Mouse (Mus musculus): ENCODE measurements around the gene Dedd2. TPM values are rescaled to one million over a fixed set of nuclear protein-coding genes. Genes with fewer than 3 reads are reported as not detected.

Dedd2 gene
- total and polyA plus RNA-seq, 3 experiments, result 10.6 to 13.9 (median 11.7) TPM

DNA sequence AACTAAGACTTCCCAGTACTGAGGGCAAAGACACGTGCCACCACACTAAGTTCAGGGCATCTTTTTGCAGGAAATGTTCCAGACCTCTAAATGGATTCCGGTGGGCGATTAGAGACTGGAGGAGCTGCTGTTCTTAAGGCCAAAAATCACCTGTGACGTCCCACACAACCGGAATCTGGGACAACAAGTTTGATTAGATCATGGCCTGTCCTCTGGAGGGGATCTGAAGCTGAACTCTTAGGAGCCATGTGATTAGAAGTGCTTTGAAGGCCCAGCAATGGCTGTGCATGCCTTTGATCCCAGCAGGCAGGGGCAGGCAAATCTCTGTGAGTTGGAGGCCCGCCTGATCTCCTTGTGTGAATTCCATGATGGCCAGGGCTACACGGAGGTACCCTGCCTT, 20.2 kb upstream of the Dedd2 start:
- Histone ChIP-seq H3K27ac (ENCODE audit: insufficient read depth, low read depth) (no peak overlapping the region), H3K4me3 (replicated peaks in 1 of 3; ENCODE audit: low read depth in 2 of 3, low read length in 2 of 3, poor library complexity in 1 of 3) (no peak overlapping the region), H3K36me3 (replicated peaks in 1 of 2; ENCODE audit: control insufficient read depth in 1 of 2, insufficient read depth in 1 of 2, low read length in 1 of 2) (peaks cover 12 to 38% of the 10 kb centered on the region in 2 experiments), H3K79me2 (replicated peaks; ENCODE audit: control insufficient read depth, extremely low read depth, insufficient read depth, poor library complexity, severe bottlenecking) (peaks cover 18% of the 10 kb centered on the region), H3K9ac (ENCODE audit: insufficient read depth, low read depth) (no peak overlapping the region), H3K27me3 (replicated peaks) (no peaks in the 10 kb centered on the region), H3K4me1 (ENCODE audit: control insufficient read depth in 1 of 2, insufficient read depth in 2 of 2) (peaks cover 3 to 17% of the 10 kb centered on the region in 2 experiments), H3K9me3 (replicated peaks; ENCODE audit: low read length) (no peaks in the 10 kb centered on the region), H3K4me2 (ENCODE audit: insufficient read depth, low read depth, poor library complexity, severe bottlenecking) (no peak overlapping the region)
- no peak for TF ChIP-seq ZKSCAN1 (IDR thresholded peaks at IDR 0.05; ENCODE audit: borderline replicate concordance, low read depth, low read length)
- TF ChIP-seq MAFK (IDR thresholded peaks at IDR 0.05; ENCODE audit: insufficient replicate concordance, low read length), result no peak
- TF ChIP-seq RAD21 (IDR thresholded peaks at IDR 0.05; ENCODE audit: low read depth, low read length), result no peak
- TF ChIP-seq BHLHE40 (IDR thresholded peaks at IDR 0.05; ENCODE audit: low read depth, low read length), result no peak
- TF ChIP-seq GABPA (IDR thresholded peaks at IDR 0.05; ENCODE audit: insufficient replicate concordance, low read depth, low read length), result no peak
- no peak for TF ChIP-seq E2F4 (IDR thresholded peaks at IDR 0.05; ENCODE audit: insufficient replicate concordance, low read depth, low read length)
- TF ChIP-seq NELFE (IDR thresholded peaks at IDR 0.05; ENCODE audit: low read depth, low read length), result no peak
- TF ChIP-seq TBP (conservative IDR thresholded peaks at IDR 0.05; ENCODE audit: low read depth, low read length), result no peak
- TF ChIP-seq NRF1 (IDR thresholded peaks at IDR 0.05; ENCODE audit: low read depth, low read length), result no peak
- TF ChIP-seq EP300 (IDR thresholded peaks at IDR 0.05; ENCODE audit: low read length), result no peak
- no peak for TF ChIP-seq MEF2A (IDR thresholded peaks at IDR 0.05; ENCODE audit: borderline replicate concordance, low read depth, low read length)
- DNase-seq (ENCODE audit: extremely low read depth), result no peak
- dilution Hi-C loops (cut with MboI; ENCODE audit: extremely low pct_ligation_motif_present, extremely low pct_unique_long_range_greater_than_20kb, low sequenced_read_pairs), result no loop called here
- in situ Hi-C loops (cut with MboI; ENCODE audit: low pct_ligation_motif_present, low pct_unique_long_range_greater_than_20kb, low sequenced_read_pairs), result loop anchor here (5.0 kb wide), 1 partner anchor 37 kb away; no protein-coding TSS in a partner anchor

DNA sequence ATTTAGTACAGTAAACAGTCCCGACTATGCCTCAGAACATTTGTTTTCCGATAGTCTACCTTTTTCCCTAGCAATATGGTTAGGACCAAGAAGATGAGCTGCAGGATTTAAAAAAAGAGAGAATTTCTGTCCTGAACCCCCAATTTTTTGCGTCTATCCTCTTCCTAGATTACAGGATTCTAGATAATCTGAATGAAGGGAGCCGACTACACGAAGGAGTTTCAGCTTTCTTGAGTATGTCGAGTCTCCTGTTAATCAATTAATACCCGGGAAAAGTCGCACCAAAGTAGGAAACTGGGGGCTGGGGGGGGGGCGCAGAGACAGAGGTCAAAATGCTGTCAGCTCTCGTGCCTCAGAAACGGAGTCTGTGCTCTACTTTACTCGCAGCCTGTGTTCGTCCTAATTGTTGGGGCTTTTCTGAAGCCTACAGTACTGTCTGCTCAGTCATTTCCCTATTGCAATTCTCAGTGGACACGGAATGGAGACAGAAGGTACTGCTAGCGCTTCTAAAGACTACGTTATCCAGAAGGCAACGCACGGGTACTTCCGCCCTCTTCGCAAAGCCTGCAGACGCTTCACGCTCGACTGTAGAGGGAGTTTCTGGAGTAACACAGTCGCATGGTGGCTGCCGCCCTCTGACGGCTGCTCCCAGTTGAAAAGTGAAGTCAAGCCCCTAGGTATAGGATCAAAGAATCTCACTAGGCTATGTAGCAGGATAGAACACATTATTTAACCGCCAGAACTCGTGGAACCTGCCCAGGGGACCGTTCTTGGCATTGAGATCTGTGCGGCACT, 18.6 kb upstream of the Dedd2 start:
- peaks cover 33% of the 10 kb centered on the region for H3K79me2 ChIP-seq (replicated peaks; ENCODE audit: control insufficient read depth, extremely low read depth, insufficient read depth, poor library complexity, severe bottlenecking)
- dilution Hi-C loops (cut with MboI; ENCODE audit: extremely low pct_ligation_motif_present, extremely low pct_unique_long_range_greater_than_20kb, low sequenced_read_pairs) (no loop called here), in situ Hi-C loops (cut with MboI; ENCODE audit: low pct_ligation_motif_present, low pct_unique_long_range_greater_than_20kb, low sequenced_read_pairs) (no loop called here)
- H3K36me3 ChIP-seq (replicated peaks in 1 of 2; ENCODE audit: control insufficient read depth in 1 of 2, insufficient read depth in 1 of 2, low read length in 1 of 2), result peaks cover 13 to 38% of the 10 kb centered on the region in 2 experiments
- peak overlapping the region; percentile 41 to 88 (median 79) for H3K4me3 ChIP-seq (replicated peaks in 1 of 3; ENCODE audit: low read depth in 2 of 3, low read length in 2 of 3, poor library complexity in 1 of 3)
- H3K27me3 ChIP-seq (replicated peaks), result no peaks in the 10 kb centered on the region
- peak overlapping the region; percentile 78 for H3K27ac ChIP-seq (ENCODE audit: insufficient read depth, low read depth)
- DNase-seq (ENCODE audit: extremely low read depth), result peak; percentile 96
- H3K9ac ChIP-seq (ENCODE audit: insufficient read depth, low read depth), result peak overlapping the region; percentile 96
- no peaks in the 10 kb centered on the region for H3K9me3 ChIP-seq (replicated peaks; ENCODE audit: low read length)
- peaks cover 6 to 33% of the 10 kb centered on the region in 2 experiments for H3K4me1 ChIP-seq (ENCODE audit: control insufficient read depth in 1 of 2, insufficient read depth in 2 of 2)
- peak overlapping the region; percentile 94 for H3K4me2 ChIP-seq (ENCODE audit: insufficient read depth, low read depth, poor library complexity, severe bottlenecking)
- TF ChIP-seq CHD2 (IDR thresholded peaks at IDR 0.05; ENCODE audit: low read length) (peak; percentile 29; the same call in 1 of the 2 replicates), NRF1 (IDR thresholded peaks at IDR 0.05; ENCODE audit: low read depth, low read length) (peak; percentile 43; the same call in 1 of the 2 replicates), MYC (IDR thresholded peaks at IDR 0.05; ENCODE audit: low read depth, low read length) (peak; percentile 86), IRF4 (IDR thresholded peaks at IDR 0.05; ENCODE audit: low read depth, low read length) (peak; percentile 63), GABPA (IDR thresholded peaks at IDR 0.05; ENCODE audit: insufficient replicate concordance, low read depth, low read length) (peak; percentile 20; the same call in 1 of the 2 replicates), RAD21 (IDR thresholded peaks at IDR 0.05; ENCODE audit: low read depth, low read length) (peak; percentile 69), CTCF (conservative IDR thresholded peaks at IDR 0.05 in 1 of 2, IDR thresholded peaks at IDR 0.05 in 1 of 2; ENCODE audit: low read depth in 2 of 2, low read length in 2 of 2) (peak in 1 of 2 experiments; percentile 91; a peak in 2 of 4 replicates), EP300 (IDR thresholded peaks at IDR 0.05; ENCODE audit: low read length) (no peak), SIN3A (IDR thresholded peaks at IDR 0.05; ENCODE audit: low read length) (peak; percentile 90), POLR2A (IDR thresholded peaks at IDR 0.05; ENCODE audit: low read depth, low read length) (peak; percentile 69), SMC3 (IDR thresholded peaks at IDR 0.05; ENCODE audit: low read depth, low read length) (peak; percentile 82), MEF2A (IDR thresholded peaks at IDR 0.05; ENCODE audit: borderline replicate concordance, low read depth, low read length) (peak; percentile 58; the same call in 1 of the 2 replicates), BHLHE40 (IDR thresholded peaks at IDR 0.05; ENCODE audit: low read depth, low read length) (peak; percentile 58), ZC3H11A (IDR thresholded peaks at IDR 0.05; ENCODE audit: low read depth, low read length) (peak; percentile 26; the same call in 1 of the 2 replicates), MAFK (IDR thresholded peaks at IDR 0.05; ENCODE audit: insufficient replicate concordance, low read length) (no peak), TBP (conservative IDR thresholded peaks at IDR 0.05; ENCODE audit: low read depth, low read length) (0 out of 2 replicates have a peak, but pooled peaks have one; percentile 53), USF2 (conservative IDR thresholded peaks at IDR 0.05; ENCODE audit: low read depth, low read length) (no peak), ELF1 (IDR thresholded peaks at IDR 0.05; ENCODE audit: low read depth, low read length) (peak; percentile 96), KAT2A (IDR thresholded peaks at IDR 0.05; ENCODE audit: insufficient replicate concordance, low read length) (peak; percentile 92; the same call in 1 of the 2 replicates), MXI1 (IDR thresholded peaks at IDR 0.05; ENCODE audit: low read depth, low read length) (peak; percentile 80), MAX (IDR thresholded peaks at IDR 0.05; ENCODE audit: low read length) (peak; percentile 85; the same call in 1 of the 2 replicates), POLR2AphosphoS2 (IDR thresholded peaks at IDR 0.05; ENCODE audit: low read depth, low read length) (no peak), NELFE (IDR thresholded peaks at IDR 0.05; ENCODE audit: low read depth, low read length) (0 out of 2 replicates have a peak, but pooled peaks have one; percentile 28), ETS1 (conservative IDR thresholded peaks at IDR 0.05; ENCODE audit: low read depth, low read length) (no peak), CHD1 (IDR thresholded peaks at IDR 0.05; ENCODE audit: low read depth, low read length) (no peak), USF1 (IDR thresholded peaks at IDR 0.05; ENCODE audit: low read depth, low read length) (no peak)
